Mouse (Mus musculus) kidney, postnatal 4 days (tissue): ENCODE results near the gene Svs4.
"Not testable (repeated sequence)": the region's sequence is repeated elsewhere in the genome, so short reads cannot be mapped to it uniquely, and the experiment has no call there.

Experiments used
- DNase-seq, 2 experiments: peaks; one replicate each; pipeline ENCODE4 v3.0.0; 2021; ENCODE audit warnings: mixed read lengths in 2 of 2

Gene Svs4

GRCm38 (mm10) chr2:164278359-164278758, at the start of gene Svs4:
TSS of gene Svs4 (minus strand) at chr2:164278459.
- no peak for DNase-seq

GRCm38 (mm10) chr2:164320983-164321382, 42.7 kb upstream of the Svs4 start:
- no peak for DNase-seq

- not testable (repeated sequence) for DNase-seq
These were observed 38.2 kb upstream of the Svs4 start, which contains the start of gene Svs6 for GRCm38 (mm10) chr2:164316451-164316850. TSS of gene Svs6 (plus strand) at chr2:164316751.

- not testable (repeated sequence) for DNase-seq
These were observed 37.2 kb upstream of the Svs4 start for GRCm38 (mm10) chr2:164315460-164315859.

GRCm38 (mm10) chr2:164312599-164312998, 34.3 kb upstream of the Svs4 start:
- no peak for DNase-seq

GRCm38 (mm10) chr2:164288968-164289367, 10.7 kb upstream of the Svs4 start, which contains the start of gene Svs3a:
TSS of gene Svs3a (plus strand) at chr2:164289268.
- DNase-seq = not testable (repeated sequence)

- DNase-seq = not testable (repeated sequence)
These were observed 21.7 kb downstream of the Svs4 start, which contains the start of gene Svs3b for GRCm38 (mm10) chr2:164256540-164256939. TSS of gene Svs3b (minus strand) at chr2:164256640.

GRCm38 (mm10) chr2:164238366-164238765, 39.9 kb downstream of the Svs4 start, which contains the start of gene Svs2:
TSS of gene Svs2 (minus strand) at chr2:164238466.
- DNase-seq = no peak

- DNase-seq = no peak
These were observed 45.6 kb downstream of the Svs4 start for GRCm38 (mm10) chr2:164232671-164233070.

GRCm38 (mm10) chr2:164228361-164229070, 49.7 kb downstream of the Svs4 start:
- no peak for DNase-seq
